Mouse (Mus musculus) embryo, embryonic 11 days (tissue): ENCODE measurements around the gene Gm47996.
"Not testable (repeated sequence)": the region's sequence is repeated elsewhere in the genome, so short reads cannot be mapped to it uniquely, and the experiment has no call there.

ENCODE experiments used
- DNase-seq: peaks from one replicate; pipeline ENCODE4 v3.0.0-alpha.2; 2015

The Gm47996 gene

DNA sequence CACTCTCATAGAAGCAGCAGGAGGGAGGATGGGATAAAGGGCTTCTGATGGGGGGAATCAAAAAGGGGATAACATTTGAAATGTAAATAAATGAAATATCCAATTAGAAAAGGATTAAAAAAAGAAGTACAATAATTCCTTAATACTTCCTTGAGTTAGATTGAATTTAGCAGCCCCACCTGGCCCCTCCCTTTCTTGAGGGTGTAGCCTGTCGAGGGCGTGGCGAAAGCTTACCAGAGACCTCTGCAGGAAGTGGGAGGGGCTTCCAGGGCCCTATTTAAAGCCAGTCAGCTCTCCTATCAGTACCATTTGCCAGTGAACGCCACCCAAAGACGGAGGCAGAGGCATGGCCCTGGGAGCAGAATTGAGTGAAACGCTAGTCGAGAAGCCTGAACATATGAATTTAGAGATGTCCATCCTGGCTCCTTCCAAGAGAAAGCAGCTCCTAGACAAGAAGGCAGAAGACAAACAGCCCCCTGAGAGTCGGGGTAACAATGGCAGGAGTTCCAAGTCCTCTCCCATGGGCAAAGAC, at the start of gene Gm47996:
TSS of gene Gm47996 (plus strand) at position 308 of the 532 bp plus-strand sequence.
- DNase-seq: not testable (repeated sequence)

DNA sequence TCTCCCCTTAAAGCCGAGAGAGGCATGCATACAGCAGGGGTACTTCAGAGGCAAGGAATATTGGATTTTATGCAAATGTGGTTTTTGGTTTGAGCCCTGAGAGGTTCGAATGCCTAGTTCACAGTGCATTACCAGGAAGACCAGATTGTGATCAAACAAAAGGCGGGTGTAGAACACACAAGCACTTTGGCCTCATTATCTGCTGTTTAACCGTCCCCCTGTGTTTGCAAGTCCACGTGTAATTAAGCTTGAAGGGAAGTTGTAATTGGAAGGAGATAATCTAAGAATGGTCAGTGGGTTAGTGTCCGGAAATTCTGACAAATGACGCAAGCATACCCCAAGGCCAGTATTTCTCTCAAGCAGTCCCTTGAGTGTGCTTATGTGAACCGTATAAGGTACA, 43.9 kb upstream of the Gm47996 start:
- no peak for DNase-seq

DNA sequence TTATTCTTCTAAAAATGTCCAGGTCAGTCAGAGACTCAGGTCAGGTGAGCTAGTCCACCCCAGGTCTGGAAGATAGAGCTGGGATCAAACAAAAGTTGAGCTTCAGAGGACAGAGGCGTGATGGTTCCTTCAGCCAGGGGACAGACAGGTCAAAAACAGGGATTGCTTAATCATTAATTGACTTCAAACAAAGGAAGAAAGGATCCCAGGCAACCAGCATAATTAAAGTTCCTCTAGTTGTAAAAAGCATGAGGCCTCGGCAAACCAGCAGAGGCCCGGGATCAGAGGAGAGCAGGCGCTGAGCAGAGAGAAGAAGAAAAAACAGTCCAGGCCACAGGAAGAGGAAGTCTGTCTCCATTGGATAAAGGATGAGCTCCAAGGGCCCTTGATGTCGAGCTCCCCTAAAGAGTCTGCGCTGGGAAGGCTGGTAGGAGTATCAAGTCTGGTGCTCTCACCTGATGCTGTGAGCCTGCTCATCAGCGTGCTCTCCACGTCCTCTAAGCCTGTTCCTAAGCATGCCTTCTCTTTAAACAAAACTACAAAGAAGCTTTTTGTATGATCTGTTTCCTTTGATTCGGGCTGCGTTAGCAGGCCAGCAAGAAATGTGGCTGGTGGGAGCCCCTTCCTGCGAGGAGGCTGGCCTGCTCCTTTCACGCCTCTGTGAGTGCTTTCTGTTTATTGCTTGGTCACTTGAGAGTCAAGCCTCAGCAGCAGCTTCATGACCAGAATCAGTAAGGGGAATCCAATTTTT, 42.5 kb upstream of the Gm47996 start:
- DNase-seq: peak; percentile 33

GRCm38 (mm10) chr1:151168637-151169036, 41.3 kb upstream of the Gm47996 start:
- DNase-seq: no peak

DNA sequence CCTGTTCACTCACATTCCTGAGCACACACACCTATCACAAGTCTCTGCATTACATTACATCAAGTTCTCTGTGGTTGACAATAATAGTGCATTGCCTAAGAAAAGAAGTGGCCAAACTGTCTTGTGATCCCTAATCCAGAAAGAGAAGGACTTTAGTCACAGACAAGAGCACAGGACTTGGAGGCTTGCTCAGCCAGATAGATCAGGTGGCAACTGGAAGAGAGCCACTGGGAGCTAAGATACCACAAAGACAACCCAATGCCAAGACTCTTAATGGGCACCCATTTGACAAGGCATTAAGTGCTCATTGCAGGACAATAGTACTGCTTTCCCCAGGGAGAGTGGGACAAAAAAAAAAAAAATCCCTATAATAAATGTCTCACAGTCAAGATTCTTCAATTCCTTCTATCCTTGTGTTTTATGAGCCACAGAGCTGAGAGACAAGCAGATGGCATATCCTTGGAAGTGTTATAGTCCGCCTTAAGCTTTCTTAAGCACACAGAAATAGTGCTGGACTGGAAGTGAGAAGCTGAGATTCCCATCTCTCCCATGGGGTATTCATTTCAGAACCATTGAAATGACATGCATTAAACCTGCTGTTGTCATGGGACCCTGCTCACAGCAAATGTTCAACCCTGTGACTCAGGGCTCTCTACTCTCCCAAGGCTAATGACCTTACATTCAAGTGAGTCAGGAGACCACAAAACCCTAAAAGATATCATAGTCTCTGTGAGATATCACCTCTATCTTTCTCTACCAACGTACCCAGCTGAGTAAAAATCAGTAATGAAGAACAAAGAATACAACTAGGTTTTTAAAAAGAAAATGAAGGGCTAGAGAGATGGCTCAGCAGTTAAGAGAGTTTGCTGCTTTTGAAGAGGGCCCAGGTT, 38.1 kb upstream of the Gm47996 start:
- DNase-seq: no peak

- DNase-seq: peak; percentile 73
Measured at GRCm38 (mm10) chr1:151177030-151177936, 32.6 kb upstream of the Gm47996 start.

DNA sequence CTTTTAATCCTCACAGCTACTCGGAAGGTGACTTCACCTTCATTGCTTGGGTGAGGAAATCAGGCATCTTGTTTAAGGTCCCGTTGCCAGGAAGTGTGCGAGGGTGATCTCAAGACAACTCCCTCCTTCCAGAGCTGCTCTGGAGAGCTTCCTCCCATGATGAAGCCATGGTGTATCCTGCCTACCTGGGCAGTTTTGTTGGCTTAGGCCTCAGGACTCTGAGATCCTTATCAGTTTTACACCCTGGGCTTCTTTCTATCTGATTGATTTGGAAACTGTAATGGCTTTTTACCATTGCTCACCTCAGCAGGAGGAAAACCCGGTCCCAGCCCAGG, 32.0 kb upstream of the Gm47996 start:
- no peak for DNase-seq

DNA sequence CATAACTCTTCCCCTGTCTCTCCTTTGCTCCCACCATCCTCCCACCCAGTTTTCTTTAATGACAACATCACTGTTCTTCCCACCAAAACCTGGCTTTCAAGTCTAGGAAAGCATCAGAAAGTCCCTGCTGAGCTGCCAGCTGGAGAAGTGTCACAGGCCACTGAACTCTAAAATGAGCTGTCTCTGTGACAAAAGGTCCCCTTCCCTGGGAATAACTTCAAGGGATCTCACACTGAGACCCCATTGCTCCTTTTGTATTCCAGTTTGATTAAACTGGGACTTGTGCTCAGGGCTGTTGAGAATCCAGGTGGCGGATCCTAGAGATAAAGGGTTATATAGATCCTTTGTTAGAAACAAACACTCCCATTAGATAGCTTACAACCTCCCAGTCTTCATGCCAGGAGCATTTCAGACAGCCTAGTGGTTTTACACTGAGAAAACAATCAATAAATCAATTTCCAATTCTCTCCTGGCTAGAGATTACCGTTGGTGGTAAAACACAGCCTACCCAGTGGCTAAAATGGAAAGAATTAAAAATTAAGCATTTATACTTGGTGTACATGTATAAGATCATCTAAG, 31.3 kb upstream of the Gm47996 start:
- DNase-seq: peak; percentile 25

DNA sequence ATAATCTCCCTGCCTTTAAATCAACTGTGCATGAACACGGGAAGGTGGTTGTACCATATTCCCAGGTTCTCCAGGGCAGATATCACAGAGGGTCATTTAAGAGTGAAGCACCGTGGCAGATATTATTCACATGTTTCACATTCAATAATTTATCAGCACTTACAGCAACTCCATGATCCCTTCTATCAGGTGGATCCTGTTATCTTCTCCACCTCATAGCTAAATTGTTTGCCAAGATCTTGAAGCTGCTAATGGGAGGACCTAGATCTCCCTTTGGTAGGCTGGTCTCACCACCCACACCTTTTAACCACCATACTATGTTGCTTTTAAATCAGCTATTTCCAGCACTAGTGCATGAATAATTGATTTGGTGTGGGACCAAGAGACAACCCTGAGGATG, 29.8 kb upstream of the Gm47996 start:
- DNase-seq: no peak

GRCm38 (mm10) chr1:151182266-151182665, 27.7 kb upstream of the Gm47996 start, which contains the start of gene Gm47985:
Gene Gm47985, plus strand, starts transcription at chr1:151182537.
- not testable (repeated sequence) for DNase-seq

GRCm38 (mm10) chr1:151186186-151186585, 23.7 kb upstream of the Gm47996 start:
- DNase-seq: not testable (repeated sequence)

DNA sequence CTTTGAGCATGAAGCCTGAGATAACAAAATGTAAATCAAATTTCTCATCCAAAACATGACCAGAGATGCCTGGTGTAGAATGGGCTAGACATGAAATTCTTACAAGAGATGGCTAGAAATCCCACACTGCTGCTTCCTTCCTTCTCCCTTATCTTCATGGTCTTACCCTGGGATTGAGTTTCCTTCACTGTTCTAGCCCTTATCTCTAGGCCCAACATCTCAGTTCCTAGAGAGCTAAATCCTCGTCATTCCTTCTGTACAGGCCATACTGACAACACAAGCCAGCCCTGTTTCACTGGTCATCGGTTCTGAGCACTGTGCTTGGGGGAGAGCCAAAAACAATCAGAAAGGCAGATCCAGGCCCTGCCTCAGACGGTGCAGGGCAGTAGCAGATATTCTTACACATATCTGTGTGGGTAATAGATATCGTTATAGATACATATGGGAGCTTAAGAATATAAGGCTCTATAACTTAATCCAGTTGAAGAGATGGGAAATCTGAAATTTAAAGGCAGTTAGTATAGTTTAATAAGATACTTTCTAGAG, 23.0 kb upstream of the Gm47996 start:
- DNase-seq: not testable (repeated sequence)

DNA sequence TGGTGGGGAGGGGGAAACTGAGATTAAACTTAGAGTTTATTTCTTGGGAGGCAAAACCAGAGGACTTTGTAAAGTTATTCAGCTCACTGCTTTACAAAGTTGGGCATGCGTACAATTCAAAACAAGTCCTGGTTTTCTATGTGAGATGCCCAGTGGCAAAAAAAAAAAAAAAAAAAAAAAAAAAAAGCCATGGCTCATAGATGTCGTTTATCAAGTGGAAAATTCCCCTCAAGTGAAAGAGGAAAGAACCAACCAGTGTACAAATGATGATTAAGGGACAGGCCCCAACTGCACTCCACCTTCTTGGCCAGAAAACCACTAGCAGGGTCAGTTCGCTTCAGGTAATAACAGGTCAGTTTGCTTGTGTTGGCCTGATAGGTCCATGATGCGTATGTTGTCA, 21.5 kb upstream of the Gm47996 start:
- DNase-seq: no peak

GRCm38 (mm10) chr1:151192075-151192474, 17.9 kb upstream of the Gm47996 start, which contains the start of gene Gm8947:
Gene Gm8947, plus strand, starts transcription at chr1:151192376.
- not testable (repeated sequence) for DNase-seq

DNA sequence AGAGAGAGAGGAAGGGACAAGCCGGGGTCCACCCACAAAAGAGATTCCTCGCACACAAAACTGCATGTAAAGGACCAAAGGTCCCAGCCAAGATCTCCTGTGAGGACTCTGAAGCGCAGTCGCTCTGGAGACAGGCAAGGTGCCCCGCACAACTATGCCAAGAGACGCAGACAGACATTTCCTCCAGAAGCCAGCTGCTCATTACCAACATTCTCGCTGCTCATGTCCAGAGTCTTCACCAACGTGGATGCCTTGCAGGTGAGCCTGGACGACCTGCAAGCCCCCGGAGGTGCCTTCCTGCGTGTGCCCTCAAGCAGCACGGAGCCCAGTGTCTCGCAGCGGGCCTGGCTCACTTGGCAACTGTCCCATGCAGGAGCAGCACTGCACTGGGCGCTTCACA, 17.2 kb upstream of the Gm47996 start:
- DNase-seq: not testable (repeated sequence)

- DNase-seq: not testable (repeated sequence)
Measured at GRCm38 (mm10) chr1:151195986-151196385, 13.9 kb upstream of the Gm47996 start.

DNA sequence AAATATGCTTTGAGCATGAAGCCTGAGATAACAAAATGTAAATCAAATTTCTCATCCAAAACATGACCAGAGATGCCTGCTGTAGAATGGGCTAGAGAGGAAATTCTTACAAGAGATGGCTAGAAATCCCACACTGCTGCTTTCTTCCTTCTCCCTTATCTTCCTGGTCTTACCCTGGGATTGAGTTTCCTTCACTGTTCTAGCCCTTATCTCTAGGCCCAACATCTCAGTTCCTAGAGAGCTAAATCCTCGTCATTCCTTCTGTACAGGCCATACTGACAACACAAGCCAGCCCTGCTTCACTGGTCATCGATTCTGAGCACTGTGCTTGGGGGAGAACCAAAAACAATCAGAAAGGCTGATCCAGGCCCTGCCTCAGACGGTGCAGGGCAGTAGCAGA, 13.2 kb upstream of the Gm47996 start:
- DNase-seq: not testable (repeated sequence)

- DNase-seq: not testable (repeated sequence)
Measured at GRCm38 (mm10) chr1:151198120-151198519, 11.8 kb upstream of the Gm47996 start, which contains the start of gene Gm47995. Gene Gm47995, plus strand, starts transcription at chr1:151198448.

GRCm38 (mm10) chr1:151200620-151201019, 9.3 kb upstream of the Gm47996 start:
- DNase-seq: not testable (repeated sequence)

- DNase-seq: not testable (repeated sequence)
Measured at GRCm38 (mm10) chr1:151202771-151203170, 7.2 kb upstream of the Gm47996 start.

DNA sequence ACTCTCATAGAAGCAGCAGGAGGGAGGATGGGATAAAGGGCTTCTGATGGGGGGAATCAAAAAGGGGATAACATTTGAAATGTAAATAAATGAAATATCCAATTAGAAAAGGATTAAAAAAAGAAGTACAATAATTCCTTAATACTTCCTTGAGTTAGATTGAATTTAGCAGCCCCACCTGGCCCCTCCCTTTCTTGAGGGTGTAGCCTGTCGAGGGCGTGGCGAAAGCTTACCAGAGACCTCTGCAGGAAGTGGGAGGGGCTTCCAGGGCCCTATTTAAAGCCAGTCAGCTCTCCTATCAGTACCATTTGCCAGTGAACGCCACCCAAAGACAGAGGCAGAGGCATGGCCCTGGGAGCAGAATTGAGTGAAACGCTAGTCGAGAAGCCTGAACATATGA, 6.1 kb upstream of the Gm47996 start, which contains the start of gene 3110040M04Rik:
TSS of gene 3110040M04Rik (plus strand) at position 304 of the 400 bp plus-strand sequence.
- not testable (repeated sequence) for DNase-seq
